In genomic region chr13:58225694-58226093, GRCm38 (mm10) we compare ENCODE assay signal across 17 mouse cellular contexts. TPM values are rescaled to one million over a fixed set of nuclear protein-coding genes. Genes with fewer than 3 reads are reported as not detected.
DNase-seq lines count a peak whose midpoint lies in the region.
"Had no signal": no experiment of that assay in that cellular context is flagged by ENCODE, and none has a peak within 500 bp of the region (broad histone marks: within the 10 kb centered on the region; RNA-seq: fewer than 3 reads in every experiment).

No protein-coding gene starts in this region.

- peak; percentile 21 for DNase-seq in adrenal gland, adult 2 months
- DNase-seq in adrenal gland, postnatal 25 days: no peak
- peak; percentile 5 for DNase-seq in embryo, embryonic 11 days
- no peak for DNase-seq in embryo, embryonic 9.5 days (ENCODE audit: extremely low spot score)
- peak; percentile 50 for DNase-seq in testis, postnatal 10 days (ENCODE audit: low spot score)
- no peak for DNase-seq in testis, postnatal 14 days (ENCODE audit: low spot score)
- no peak for DNase-seq in ovary, postnatal 10 days (ENCODE audit: low spot score)
- DNase-seq in thymus, postnatal 4 days: no peak
- DNase-seq: adrenal gland, adult 8-10 months; cerebellum, adult 11 months; cerebellum, adult 2 months; cerebellum, adult 9-11 months; cerebellum, postnatal 25 days; gastrocnemius, postnatal 10 days; gastrocnemius, postnatal 36 days; heart, postnatal 36 days; kidney, adult 11 months had no signal

RNA-seq across cellular contexts. Expression of gene Ubqln1, which starts 10.2 kb away (rescaled TPM):
- total RNA-seq in adrenal gland, adult 2 months (2021): 100 to 1,000 TPM; 112 to 159 TPM
- polyA plus RNA-seq in adrenal gland, adult 2 months (2012; rRNA removed): 164 and 166 TPM in 2 replicates
- 118 and 136 TPM in 2 replicates for total RNA-seq in adrenal gland, postnatal 25 days (2021)

RNA-seq across cellular contexts. Expression of gene Gkap1, which starts 49.8 kb away (rescaled TPM):
- total RNA-seq in adrenal gland, adult 2 months (2021): 10 to 100 TPM; 48.1 to 53.5 TPM
- polyA plus RNA-seq in adrenal gland, adult 2 months (2012; rRNA removed): 12.1 and 20.3 TPM in 2 replicates
- 43.8 and 47.3 TPM in 2 replicates for total RNA-seq in adrenal gland, postnatal 25 days (2021)

Comparison
In these comparisons a context has a peak if more than half of its experiments do, and no peak if none do; other contexts are left out.
1. DNase-seq: peak in adrenal gland, adult 2 months (single experiment), embryo, embryonic 11 days (single experiment) and testis, postnatal 10 days (single experiment); none in adrenal gland, postnatal 25 days (single experiment), embryo, embryonic 9.5 days (single experiment), testis, postnatal 14 days (single experiment), ovary, postnatal 10 days (single experiment) and thymus, postnatal 4 days (single experiment).